Mouse (Mus musculus) forebrain, embryonic 15.5 days (tissue): ENCODE data around the gene Zfp568. TPM values are rescaled to one million over a fixed set of nuclear protein-coding genes. Genes with fewer than 3 reads are reported as not detected.
A peak's percentile ranks its signal among the peaks of the same experiment; 100 is the strongest.

Source experiments
- ATAC-seq: fragments of 200-750 bp; cut with Nextera tagmentation; replicated peaks from 2 replicates; pipeline ENCODE4 v1.8.0; 2017; ENCODE audit warnings: mild to moderate bottlenecking, moderate TSS enrichment, moderate library complexity
- H3K27ac ChIP-seq: fragments of 300-500 bp; sonication (generic); replicated peaks from 2 replicates; pipeline ENCODE4 v1.5.1; 2015; ENCODE audit warnings: mild to moderate bottlenecking, inconsistent platforms
- H3K27me3 ChIP-seq: fragments of 300-500 bp; sonication (generic); 2 replicates; pipeline ENCODE4 v1.6.1; 2015; ENCODE audit warnings: inconsistent platforms
- H3K36me3 ChIP-seq: fragments of 300-500 bp; sonication (generic); 2 replicates; pipeline ENCODE4 v1.6.1; 2015; ENCODE audit warnings: mild to moderate bottlenecking, inconsistent platforms
- H3K4me1 ChIP-seq: fragments of 300-500 bp; sonication (generic); 2 replicates; pipeline ENCODE4 v1.6.1; 2015; ENCODE audit warnings: inconsistent platforms
- H3K4me2 ChIP-seq: fragments of 300-500 bp; sonication (generic); replicated peaks from 2 replicates; pipeline ENCODE4 v1.6.1; 2015; ENCODE audit warnings: mild to moderate bottlenecking, inconsistent platforms
- H3K4me3 ChIP-seq: fragments of 300-500 bp; sonication (generic); 2 replicates; pipeline ENCODE4 v1.5.1; 2015; ENCODE audit warnings: mild to moderate bottlenecking, inconsistent platforms
- H3K9ac ChIP-seq: fragments of 300-500 bp; sonication (generic); replicated peaks from 2 replicates; pipeline ENCODE4 v1.6.1; 2015; ENCODE audit warnings: mild to moderate bottlenecking, inconsistent platforms
- H3K9me3 ChIP-seq: fragments of 300-500 bp; sonication (generic); 2 replicates; pipeline ENCODE4 v1.6.1; 2016; ENCODE audit warnings: inconsistent platforms
- WGBS: fragments of 180-500 bp; shearing (Covaris S2); methylation state at CpG from one replicate; pipeline ENCODE4 v1.1.7; 2015; ENCODE audit warnings: mixed read lengths; 5-methylcytosine and 5-hydroxymethylcytosine counted together
- polyA plus RNA-seq: library from polyadenylated mRNA; unstranded; fragments of >200 nt; fragmentation: Nextera tagmentation; extraction: Ambion mirVana; gene quantifications from 2 replicates; pipeline ENCODE4 v1.2.1, GENCODE M21; 2015

Zfp568 gene
- polyA plus RNA-seq, 1 experiment from 2014 or later = 5.5 TPM

GRCm38 (mm10) chr7:29995134-29995533, 11.4 kb downstream of the Zfp568 start:
- Histone ChIP-seq H3K4me1 (no peaks in the 10 kb centered on the region), H3K27ac (no peak overlapping the region), H3K9ac (no peak overlapping the region), H3K4me3 (no peak overlapping the region), H3K9me3 (no peaks in the 10 kb centered on the region), H3K27me3 (no peaks in the 10 kb centered on the region), H3K4me2 (no peak overlapping the region), H3K36me3 (peaks cover 44% of the 10 kb centered on the region)
- 94% methylated on average over 8 of the region's 8 CpGs for WGBS
- ATAC-seq = no peak

DNA sequence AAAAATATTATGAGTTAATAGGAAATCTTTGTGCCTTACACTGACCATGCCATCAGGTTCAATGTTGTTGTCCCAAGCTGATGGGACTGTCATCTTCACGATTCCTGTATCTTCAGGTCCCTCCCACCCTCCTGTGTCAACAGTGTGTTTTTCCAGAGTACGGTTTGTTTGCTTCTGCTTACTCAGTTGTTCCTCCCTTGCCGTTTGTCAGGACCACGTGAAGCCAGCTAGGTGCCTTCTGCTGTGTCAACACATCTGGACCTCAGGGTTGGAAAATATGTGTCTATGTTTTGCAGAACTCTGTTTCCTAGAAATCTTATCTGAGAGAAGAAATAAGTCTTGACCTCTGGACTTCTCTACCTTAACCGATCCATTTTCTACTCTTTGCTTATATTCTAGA, 16.8 kb downstream of the Zfp568 start:
- H3K4me2 ChIP-seq = no peak overlapping the region
- H3K36me3 ChIP-seq = peaks cover 32% of the 10 kb centered on the region
- 92% methylated on average over 5 of the region's 5 CpGs for WGBS
- no peak overlapping the region for H3K4me3 ChIP-seq
- H3K9me3 ChIP-seq = no peaks in the 10 kb centered on the region
- H3K9ac ChIP-seq = no peak overlapping the region
- no peaks in the 10 kb centered on the region for H3K27me3 ChIP-seq
- H3K27ac ChIP-seq = no peak overlapping the region
- H3K4me1 ChIP-seq = no peaks in the 10 kb centered on the region
- ATAC-seq = no peak

DNA sequence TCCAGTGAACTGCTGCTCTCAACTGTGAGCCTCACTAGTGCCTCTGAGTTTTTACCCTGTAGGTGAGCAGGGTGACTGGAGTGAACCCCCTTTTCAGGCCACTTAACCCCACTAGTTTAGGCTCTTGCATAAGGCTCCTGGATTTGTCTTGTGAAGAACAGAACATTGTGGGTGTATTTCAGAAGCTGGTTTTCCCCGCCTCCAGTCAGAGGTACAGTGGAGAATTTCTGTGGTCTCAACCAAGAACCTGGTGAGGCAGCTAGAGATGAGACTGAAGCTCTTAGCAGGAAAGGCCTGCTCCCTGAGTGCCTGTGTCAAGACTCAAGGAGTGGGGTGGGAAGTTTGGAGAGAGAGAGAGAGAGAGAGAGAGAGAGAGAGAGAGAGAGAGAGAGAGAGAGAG, 23.8 kb downstream of the Zfp568 start:
- no peaks in the 10 kb centered on the region for H3K9me3 ChIP-seq
- WGBS = 81% methylated on average over 1 of the region's 1 CpGs
- peaks cover 19% of the 10 kb centered on the region for H3K4me1 ChIP-seq
- H3K36me3 ChIP-seq = peaks cover 8% of the 10 kb centered on the region; the same call in 1 of the 2 replicates
- no peak for ATAC-seq
- no peak overlapping the region for H3K4me2 ChIP-seq
- no peak overlapping the region for H3K4me3 ChIP-seq
- no peaks in the 10 kb centered on the region for H3K27me3 ChIP-seq
- no peak overlapping the region for H3K9ac ChIP-seq
- H3K27ac ChIP-seq = no peak overlapping the region

DNA sequence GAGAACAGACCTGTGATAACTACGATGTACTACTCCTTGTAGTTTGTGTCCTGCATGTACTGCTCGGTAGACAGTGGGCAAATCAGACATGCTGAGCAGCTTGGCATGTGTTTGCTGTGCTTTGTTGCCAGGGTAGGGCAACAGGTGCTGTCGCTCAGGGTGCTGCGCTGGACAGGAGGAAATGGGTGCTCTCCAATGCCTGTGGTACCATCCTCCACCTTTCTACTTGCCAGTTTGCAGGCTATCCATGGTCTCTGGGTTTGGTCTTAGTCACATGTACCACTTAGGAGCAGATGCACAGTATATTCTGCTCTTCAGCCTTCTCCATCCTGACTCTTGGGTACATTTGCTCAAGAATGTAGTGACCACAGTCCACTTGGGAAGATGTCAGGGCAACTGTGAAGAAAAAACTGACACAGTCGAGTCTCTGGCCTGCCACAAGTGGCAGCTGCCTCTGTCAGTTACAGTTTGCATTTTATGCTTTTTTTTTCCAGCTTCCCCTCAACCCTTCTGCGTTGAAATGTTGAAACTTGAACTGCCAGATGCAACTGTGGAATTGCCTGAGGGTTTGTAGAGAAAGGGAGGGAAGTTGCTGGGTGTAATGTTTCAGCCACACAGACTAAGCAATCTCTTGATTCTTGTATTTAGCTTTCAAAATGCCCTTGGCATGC, 24.4 kb downstream of the Zfp568 start:
- Histone ChIP-seq H3K27ac (no peak overlapping the region), H3K4me3 (no peak overlapping the region), H3K4me2 (no peak overlapping the region), H3K9me3 (no peaks in the 10 kb centered on the region), H3K27me3 (no peaks in the 10 kb centered on the region), H3K36me3 (peaks cover 8% of the 10 kb centered on the region; the same call in 1 of the 2 replicates), H3K9ac (no peak overlapping the region), H3K4me1 (peaks cover 19% of the 10 kb centered on the region)
- WGBS = 83% methylated on average over 6 of the region's 6 CpGs
- no peak for ATAC-seq

DNA sequence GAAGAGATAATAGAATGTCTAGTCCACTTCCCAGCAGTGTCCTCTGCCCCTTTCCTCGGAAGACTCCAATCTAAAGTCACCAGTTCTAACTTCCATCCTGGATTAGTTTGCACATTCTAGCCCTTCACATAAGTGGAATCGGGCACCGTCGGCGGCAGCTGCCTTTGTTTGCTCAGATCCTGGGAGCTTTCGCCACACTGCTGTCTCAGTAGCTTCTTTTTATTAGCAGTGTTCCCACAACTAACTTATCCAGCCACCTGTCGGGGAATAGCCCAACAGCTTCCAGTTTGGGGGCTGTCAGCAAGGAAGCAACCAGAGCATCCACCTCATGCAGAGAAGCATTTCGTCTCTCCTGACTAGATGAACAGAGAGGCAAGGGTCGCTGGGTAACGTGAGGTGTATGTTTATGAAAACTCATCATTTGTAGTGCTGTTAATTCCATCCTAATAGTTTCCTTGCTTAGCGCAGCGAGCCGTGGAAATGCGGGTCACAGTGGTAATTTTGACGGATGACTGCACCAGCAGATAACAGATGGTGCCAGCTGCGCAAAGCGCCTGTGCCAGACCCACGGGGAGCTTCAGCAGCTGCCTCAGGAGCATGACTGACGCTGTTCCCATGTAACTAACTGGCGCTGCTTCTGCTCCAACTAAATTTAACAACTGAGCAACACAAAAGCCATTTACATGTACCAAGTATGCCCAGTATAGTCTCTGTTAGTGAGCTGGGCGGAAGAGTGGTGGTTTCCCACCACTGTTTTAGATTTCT, 25.7 kb downstream of the Zfp568 start:
- peaks cover 19% of the 10 kb centered on the region for H3K4me1 ChIP-seq
- 44% methylated on average over 21 of the region's 21 CpGs for WGBS
- no peak overlapping the region for H3K9ac ChIP-seq
- H3K4me2 ChIP-seq = peak overlapping the region; percentile 5
- ATAC-seq = peak; percentile 48; the same call in 1 of the 2 replicates
- H3K9me3 ChIP-seq = no peaks in the 10 kb centered on the region
- peaks cover 12% of the 10 kb centered on the region; the same call in 1 of the 2 replicates for H3K36me3 ChIP-seq
- peak overlapping the region; percentile 56 for H3K27ac ChIP-seq
- H3K4me3 ChIP-seq = no peak overlapping the region
- H3K27me3 ChIP-seq = no peaks in the 10 kb centered on the region

GRCm38 (mm10) chr7:30010551-30011195, 26.9 kb downstream of the Zfp568 start:
- Histone ChIP-seq H3K36me3 (peaks cover 21% of the 10 kb centered on the region), H3K27me3 (no peaks in the 10 kb centered on the region), H3K9me3 (no peaks in the 10 kb centered on the region), H3K4me2 (no peak overlapping the region), H3K4me3 (no peak overlapping the region), H3K9ac (no peak overlapping the region), H3K4me1 (peaks cover 19% of the 10 kb centered on the region), H3K27ac (0 out of 2 replicates have a peak overlapping the region, but pooled peaks have one; percentile 56)
- WGBS = 79% methylated on average over 10 of the region's 10 CpGs
- no peak for ATAC-seq

DNA sequence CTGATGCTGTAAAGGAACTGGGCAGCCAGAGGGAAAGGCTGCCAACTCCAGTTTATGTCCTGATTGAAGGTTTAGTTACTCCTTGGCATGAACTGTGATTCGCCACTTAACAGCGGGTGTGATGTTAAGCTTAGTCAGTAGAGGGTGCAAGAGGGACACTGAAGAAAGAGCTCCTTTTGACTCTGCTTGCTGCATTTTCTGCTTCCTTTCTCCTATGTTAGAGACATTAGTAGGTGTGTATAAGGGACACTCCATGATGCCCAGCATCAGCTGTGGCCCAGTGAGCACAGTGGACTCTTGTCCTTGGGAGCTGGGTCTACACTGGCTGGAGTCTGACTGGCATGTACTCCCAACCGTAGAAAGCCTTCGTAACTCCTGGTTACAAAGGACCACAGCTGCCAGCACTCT, 29.2 kb downstream of the Zfp568 start:
- 68% methylated on average over 4 of the region's 4 CpGs for whole genome bisulfite sequencing
- H3K9me3 ChIP-seq = no peaks in the 10 kb centered on the region
- no peak overlapping the region for H3K9ac ChIP-seq
- peak; percentile 51 for ATAC-seq
- peaks cover 28% of the 10 kb centered on the region for H3K36me3 ChIP-seq
- H3K27me3 ChIP-seq = no peaks in the 10 kb centered on the region
- H3K4me1 ChIP-seq = peaks cover 19% of the 10 kb centered on the region
- no peak overlapping the region for H3K4me3 ChIP-seq
- H3K27ac ChIP-seq = no peak overlapping the region
- H3K4me2 ChIP-seq = no peak overlapping the region

- H3K27me3 ChIP-seq = no peaks in the 10 kb centered on the region
- H3K4me2 ChIP-seq = no peak overlapping the region
- H3K27ac ChIP-seq = no peak overlapping the region
- no peak overlapping the region for H3K4me3 ChIP-seq
- no peak for ATAC-seq
- no peaks in the 10 kb centered on the region for H3K9me3 ChIP-seq
- no peaks in the 10 kb centered on the region for H3K4me1 ChIP-seq
- 93% methylated on average over 6 of the region's 6 CpGs for WGBS
- no peak overlapping the region for H3K9ac ChIP-seq
- H3K36me3 ChIP-seq = peaks cover 48% of the 10 kb centered on the region
Observed at GRCm38 (mm10) chr7:30017226-30017625, 33.5 kb downstream of the Zfp568 start.

- Histone ChIP-seq H3K4me1 (no peaks in the 10 kb centered on the region), H3K9me3 (no peaks in the 10 kb centered on the region), H3K4me2 (no peak overlapping the region), H3K36me3 (peaks cover 61% of the 10 kb centered on the region), H3K27ac (no peak overlapping the region), H3K4me3 (no peak overlapping the region), H3K27me3 (no peaks in the 10 kb centered on the region), H3K9ac (no peak overlapping the region)
- ATAC-seq = no peak
- 87% methylated on average over 2 of the region's 2 CpGs for WGBS
Observed at GRCm38 (mm10) chr7:30019543-30019942, 35.8 kb downstream of the Zfp568 start.

GRCm38 (mm10) chr7:30023324-30023723, 39.6 kb downstream of the Zfp568 start:
- Histone ChIP-seq H3K36me3 (peaks cover 51% of the 10 kb centered on the region), H3K27ac (no peak overlapping the region)

GRCm38 (mm10) chr7:30023800-30024199, 40.0 kb downstream of the Zfp568 start:
- Histone ChIP-seq H3K4me3 (no peak overlapping the region), H3K27me3 (no peaks in the 10 kb centered on the region), H3K27ac (no peak overlapping the region), H3K9me3 (no peaks in the 10 kb centered on the region), H3K36me3 (peaks cover 46% of the 10 kb centered on the region), H3K4me2 (no peak overlapping the region), H3K9ac (no peak overlapping the region), H3K4me1 (no peaks in the 10 kb centered on the region)
- ATAC-seq = no peak
- 89% methylated on average over 8 of the region's 8 CpGs for WGBS

More at GRCm38 (mm10) chr7:30023324-30023723, 39.6 kb downstream of the Zfp568 start:
- Histone ChIP-seq H3K9me3 (no peaks in the 10 kb centered on the region), H3K4me3 (no peak overlapping the region), H3K9ac (no peak overlapping the region), H3K4me2 (no peak overlapping the region), H3K27me3 (no peaks in the 10 kb centered on the region), H3K4me1 (no peaks in the 10 kb centered on the region)
- 95% methylated on average over 9 of the region's 9 CpGs for WGBS
- ATAC-seq = no peak

- no peak overlapping the region for H3K4me2 ChIP-seq
- no peak for ATAC-seq
- H3K36me3 ChIP-seq = peaks cover 38% of the 10 kb centered on the region
- WGBS = 84% methylated on average over 5 of the region's 5 CpGs
- H3K9me3 ChIP-seq = no peaks in the 10 kb centered on the region
- no peak overlapping the region for H3K4me3 ChIP-seq
- H3K9ac ChIP-seq = no peak overlapping the region
- no peaks in the 10 kb centered on the region for H3K4me1 ChIP-seq
- H3K27ac ChIP-seq = no peak overlapping the region
- no peaks in the 10 kb centered on the region for H3K27me3 ChIP-seq
Observed at GRCm38 (mm10) chr7:30025358-30025757, 41.6 kb downstream of the Zfp568 start.
